Mouse (Mus musculus) small intestine, adult 2 months (tissue): ENCODE measurements around the gene Cwc27. TPM values are rescaled to one million over a fixed set of nuclear protein-coding genes. Genes with fewer than 3 reads are reported as not detected.

Source experiments
- H3K27ac ChIP-seq: fragments of 200-500 bp; 2 replicates; pipeline ENCODE4 v1.5.1; 2012; ENCODE audit warnings: low read depth, low read length, control low read depth, inconsistent platforms; ENCODE audit not compliant: insufficient read depth
- H3K27me3 ChIP-seq: fragments of 200-500 bp; 2 replicates; pipeline ENCODE4 v1.6.1; 2012; ENCODE audit warnings: mild to moderate bottlenecking, moderate library complexity, low read length, inconsistent platforms; ENCODE audit not compliant: control insufficient read depth, insufficient read depth
- H3K36me3 ChIP-seq: fragments of 200-500 bp; 2 replicates; pipeline ENCODE4 v1.6.1; 2012; ENCODE audit warnings: mild to moderate bottlenecking, low read length, control low read depth, inconsistent platforms; ENCODE audit not compliant: control insufficient read depth, insufficient read depth
- H3K4me1 ChIP-seq: fragments of 200-500 bp; 2 replicates; pipeline ENCODE4 v1.6.1; 2012; ENCODE audit warnings: low read length, inconsistent platforms, mixed read lengths; ENCODE audit not compliant: control insufficient read depth, insufficient read depth, insufficient read length
- H3K4me3 ChIP-seq: fragments of 200-500 bp; 2 replicates; pipeline ENCODE4 v1.5.1; 2012; ENCODE audit warnings: low read depth, mild to moderate bottlenecking, control low read depth, inconsistent platforms, low read length, moderate library complexity
- CTCF ChIP-seq: fragments of 200-500 bp; IDR thresholded peaks from 2 replicates; pipeline ENCODE4 v1.5.1; 2012; ENCODE audit warnings: low read depth, mild to moderate bottlenecking, control low read depth, inconsistent platforms, low read length, moderate library complexity, mixed read lengths; ENCODE audit not compliant: insufficient replicate concordance, insufficient read length; ENCODE audit errors: extremely low read depth
- POLR2A ChIP-seq: fragments of 200-500 bp; IDR thresholded peaks from 2 replicates; pipeline ENCODE4 v1.6.1; 2012; ENCODE audit warnings: low read depth, mild to moderate bottlenecking, control low read depth, inconsistent platforms, low read length, moderate library complexity
- WGBS: fragments of 180-500 bp; shearing (Covaris S2); methylation state at CpG from one replicate; pipeline ENCODE4 v1.1.7; 2018; 5-methylcytosine and 5-hydroxymethylcytosine counted together
- polyA plus RNA-seq: library from polyadenylated mRNA; depleted of rRNA; stranded (reverse); fragments of >200 nt; gene quantifications from 2 replicates; pipeline ENCODE4 v1.2.3, GENCODE M21; 2012

The Cwc27 gene
- polyA plus RNA-seq, 1 experiment = 0.42 TPM

DNA sequence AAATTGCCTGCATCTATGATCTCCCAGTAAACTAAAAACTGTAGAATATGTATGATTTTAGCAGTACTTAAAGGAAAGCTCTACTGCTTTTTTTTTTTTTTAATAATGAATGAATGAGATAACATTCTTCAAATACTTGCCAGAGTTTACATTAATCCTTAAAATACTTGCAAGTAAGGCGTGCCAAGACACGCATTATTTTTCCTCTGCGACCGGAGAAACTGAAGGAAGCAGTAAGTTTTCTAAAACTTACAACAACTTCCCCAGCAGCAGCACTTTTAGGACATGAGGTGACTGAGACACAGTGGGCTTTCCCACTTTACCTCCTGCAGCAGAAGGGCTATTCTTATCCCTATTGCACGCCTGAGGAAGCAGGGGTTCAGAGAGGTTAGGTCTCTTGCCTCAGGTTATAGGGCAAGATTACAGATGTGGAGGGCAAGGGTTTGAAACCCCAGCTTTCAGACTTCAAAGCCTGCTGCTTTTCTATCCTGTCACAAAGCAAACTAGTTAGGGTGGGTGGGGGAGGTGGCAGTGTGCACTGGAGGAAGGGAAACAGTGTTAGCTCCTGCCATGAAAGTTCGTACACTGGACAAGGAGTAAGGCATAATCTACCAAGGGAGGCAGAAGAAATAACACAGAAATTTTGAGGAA, 132.5 kb downstream of the Cwc27 start:
- Histone ChIP-seq H3K27me3 (no peaks in the 10 kb centered on the region), H3K4me1 (no peaks in the 10 kb centered on the region), H3K27ac (no peak overlapping the region), H3K4me3 (no peak overlapping the region), H3K36me3 (no peaks in the 10 kb centered on the region)
- TF ChIP-seq CTCF (no peak), POLR2A (no peak)
- 73% methylated on average over 6 of the region's 6 CpGs for WGBS

DNA sequence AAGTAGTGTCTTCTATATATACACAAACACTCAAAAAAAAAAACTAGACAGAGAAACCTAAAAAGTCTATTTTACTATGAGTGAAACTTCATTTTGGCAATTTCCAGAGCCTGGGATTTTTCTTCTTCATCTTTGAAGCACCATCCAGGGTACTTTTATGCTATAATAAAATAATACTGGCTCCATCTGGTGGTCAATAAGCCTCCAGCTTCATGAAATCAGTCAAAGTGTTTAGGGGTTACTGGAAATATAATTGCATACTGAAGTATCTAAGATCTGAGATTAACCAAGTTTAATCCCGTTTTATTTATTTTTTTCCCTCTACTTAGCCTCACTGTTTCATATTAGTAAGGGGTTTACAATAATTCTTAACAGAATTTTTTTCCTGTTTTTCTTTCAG, 135.7 kb downstream of the Cwc27 start:
- WGBS = 56% methylated on average over 1 of the region's 1 CpGs
- H3K27me3 ChIP-seq = no peaks in the 10 kb centered on the region
- H3K4me3 ChIP-seq = no peak overlapping the region
- no peak overlapping the region for H3K27ac ChIP-seq
- no peaks in the 10 kb centered on the region for H3K4me1 ChIP-seq
- H3K36me3 ChIP-seq = no peaks in the 10 kb centered on the region
- TF ChIP-seq CTCF (no peak), POLR2A (no peak)

DNA sequence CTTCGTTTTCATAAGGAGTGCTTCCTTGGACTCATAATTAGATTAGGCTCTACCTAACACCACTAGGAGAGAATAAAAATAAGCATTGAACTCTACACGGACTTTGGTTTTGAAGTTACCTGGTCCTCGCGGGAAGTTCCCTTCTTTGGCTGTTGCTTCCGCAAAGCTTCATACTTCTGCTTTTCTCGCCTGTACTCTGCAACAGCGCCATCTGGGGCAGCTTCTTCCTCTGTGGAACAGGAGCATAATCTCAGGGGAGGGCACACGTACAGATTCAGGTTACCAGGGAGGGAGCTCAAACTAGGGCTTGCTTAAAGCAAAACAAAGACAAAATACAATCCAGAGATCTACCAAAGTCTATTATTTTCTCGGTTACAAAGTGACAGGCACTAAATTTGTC, 155.8 kb downstream of the Cwc27 start:
- TF ChIP-seq CTCF = no peak
- TF ChIP-seq POLR2A = no peak
- no peak overlapping the region for H3K27ac ChIP-seq
- H3K36me3 ChIP-seq = peaks cover 8% of the 10 kb centered on the region
- H3K4me3 ChIP-seq = no peak overlapping the region
- no peaks in the 10 kb centered on the region for H3K4me1 ChIP-seq
- WGBS = 95% methylated on average over 9 of the region's 9 CpGs
- H3K27me3 ChIP-seq = no peaks in the 10 kb centered on the region

DNA sequence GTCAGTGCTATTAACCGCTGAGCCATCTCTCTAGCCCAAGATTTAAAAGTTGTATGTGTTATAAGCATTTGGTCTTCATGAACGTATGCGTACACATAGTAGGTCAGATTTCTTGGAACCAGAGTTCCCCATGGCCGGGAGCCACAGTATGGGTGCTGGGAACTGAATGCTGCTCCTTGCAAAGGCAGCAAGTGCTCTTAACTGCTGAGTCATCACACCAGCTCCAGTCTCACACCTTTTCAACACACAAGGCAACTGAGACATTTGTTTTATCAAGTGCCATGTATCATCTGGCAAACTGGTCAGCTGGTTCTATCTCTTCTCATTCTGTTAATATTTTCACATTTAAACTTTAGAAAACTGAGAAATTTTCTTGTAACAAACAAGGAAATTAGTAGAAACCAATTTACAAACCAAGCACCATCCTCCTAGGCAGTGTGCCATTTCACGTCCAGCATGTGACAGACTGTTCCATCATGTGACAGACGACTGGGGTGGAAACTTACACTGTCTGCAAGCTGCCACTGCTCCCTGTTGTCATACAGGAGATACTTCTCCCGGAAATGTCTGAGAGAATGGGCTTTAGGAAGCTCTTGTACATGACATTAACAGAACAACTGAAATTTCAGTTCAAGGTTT, 156.8 kb downstream of the Cwc27 start:
- Histone ChIP-seq H3K27ac (no peak overlapping the region), H3K4me1 (no peaks in the 10 kb centered on the region), H3K4me3 (no peak overlapping the region), H3K36me3 (peaks cover 8% of the 10 kb centered on the region), H3K27me3 (no peaks in the 10 kb centered on the region)
- 91% methylated on average over 7 of the region's 7 CpGs for WGBS
- TF ChIP-seq POLR2A = no peak
- no peak for TF ChIP-seq CTCF

DNA sequence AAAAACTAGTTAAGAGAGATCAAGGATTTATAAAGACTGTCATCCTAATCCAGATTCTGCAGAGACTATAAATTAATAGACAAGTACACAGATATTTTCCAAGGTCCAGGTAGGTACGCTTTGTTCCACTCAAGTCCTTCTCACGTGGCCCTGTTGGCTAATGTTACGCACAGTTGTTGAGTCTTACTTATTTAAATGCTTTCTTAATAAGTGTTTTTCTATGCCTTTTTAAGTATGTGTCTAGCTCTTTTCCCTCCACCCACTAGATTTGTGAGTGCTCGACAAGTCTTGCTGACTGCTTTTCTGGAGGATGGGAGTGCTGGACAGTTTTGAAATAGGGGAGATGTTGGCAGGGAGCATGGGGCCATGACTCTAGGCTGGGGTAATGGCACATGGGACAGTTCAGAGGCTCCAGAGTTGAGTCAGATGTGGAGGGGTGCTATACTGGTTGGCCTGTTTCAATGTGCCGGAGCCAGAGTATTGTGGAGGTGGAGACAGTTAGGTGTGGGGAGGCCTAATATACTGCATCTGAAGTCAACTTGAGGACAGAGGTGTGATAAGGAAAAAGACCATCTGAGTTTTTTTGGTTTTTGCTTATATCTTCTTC, 160.2 kb downstream of the Cwc27 start:
- no peak for TF ChIP-seq POLR2A
- no peak for TF ChIP-seq CTCF
- Histone ChIP-seq H3K4me1 (no peaks in the 10 kb centered on the region), H3K27ac (no peak overlapping the region), H3K36me3 (peaks cover 8% of the 10 kb centered on the region), H3K27me3 (no peaks in the 10 kb centered on the region), H3K4me3 (no peak overlapping the region)
- 95% methylated on average over 5 of the region's 5 CpGs for WGBS

DNA sequence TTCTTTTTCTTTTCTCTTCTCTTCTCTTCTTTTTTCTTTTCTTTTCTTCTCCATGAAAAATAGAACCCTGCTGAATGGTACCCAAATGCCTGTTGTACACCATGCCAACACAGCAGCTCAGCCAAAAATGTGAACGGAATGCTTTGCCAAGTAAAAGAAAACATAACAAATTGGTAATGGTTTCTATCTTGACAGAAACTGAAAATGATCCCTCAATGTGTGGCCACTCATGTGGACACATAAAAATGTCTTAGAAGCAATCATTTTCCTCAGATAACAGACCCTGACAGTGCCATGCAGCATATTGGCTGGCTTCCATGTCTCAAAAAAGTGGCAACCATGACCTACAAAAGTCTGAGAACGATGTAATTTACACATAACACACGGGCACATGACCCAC, 161.8 kb downstream of the Cwc27 start:
- H3K4me1 ChIP-seq = no peaks in the 10 kb centered on the region
- H3K4me3 ChIP-seq = no peak overlapping the region
- H3K36me3 ChIP-seq = peaks cover 3% of the 10 kb centered on the region
- no peak overlapping the region for H3K27ac ChIP-seq
- H3K27me3 ChIP-seq = no peaks in the 10 kb centered on the region
- TF ChIP-seq POLR2A (no peak), CTCF (no peak)
- WGBS = 81% methylated on average over 3 of the region's 3 CpGs

DNA sequence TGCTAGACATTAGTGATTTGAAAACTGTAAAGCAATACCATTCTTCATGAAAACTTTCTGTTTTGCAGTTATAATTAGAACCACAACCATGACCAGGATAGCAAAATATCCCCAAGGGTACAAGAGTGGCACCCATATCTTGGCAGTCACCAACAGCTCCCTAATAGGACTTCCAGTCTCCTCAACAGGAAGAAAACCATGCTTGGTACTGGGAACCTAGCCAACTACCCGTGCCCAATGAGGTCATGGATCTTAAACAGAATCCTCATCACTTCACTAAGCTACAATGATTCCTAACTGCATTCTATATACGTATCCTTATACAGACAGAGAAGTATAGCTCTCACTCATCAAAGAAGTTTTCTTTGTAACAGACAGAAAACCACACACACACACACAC, 165.2 kb downstream of the Cwc27 start:
- Histone ChIP-seq H3K4me3 (no peak overlapping the region), H3K36me3 (peaks cover 3% of the 10 kb centered on the region), H3K27me3 (no peaks in the 10 kb centered on the region), H3K4me1 (no peaks in the 10 kb centered on the region), H3K27ac (no peak overlapping the region)
- TF ChIP-seq POLR2A = no peak
- no peak for TF ChIP-seq CTCF
- 71% methylated on average over 2 of the region's 2 CpGs for WGBS
